Mouse (Mus musculus) left cerebral cortex, adult 8-10 months (tissue): ENCODE measurements around the gene Lingo2. TPM values are rescaled to one million over a fixed set of nuclear protein-coding genes. Genes with fewer than 3 reads are reported as not detected.

Source experiments
- DNase-seq, 2 experiments: peaks; one replicate each; pipeline ENCODE4 v3.0.0; 2022; ENCODE audit warnings: low spot score in 2 of 2
- total RNA-seq, 4 experiments: library from RNA; stranded (reverse); gene quantifications; 2 replicates each; pipeline ENCODE4 v1.2.4; 2022

Gene Lingo2
- total RNA-seq, 4 experiments from 2014 or later = 52.6 to 57.3 (median 54.1) TPM

GRCm38 (mm10) chr4:36560997-36561396 lies 390.6 kb downstream of the Lingo2 start:
- no peak for DNase-seq

- DNase-seq = no peak
Measured at GRCm38 (mm10) chr4:36540664-36541360, 410.7 kb downstream of the Lingo2 start.

GRCm38 (mm10) chr4:36533895-36534294 lies 417.7 kb downstream of the Lingo2 start:
- no peak for DNase-seq

- no peak for DNase-seq
Measured at GRCm38 (mm10) chr4:36490255-36490654, 461.3 kb downstream of the Lingo2 start.

- DNase-seq = no peak
Measured at GRCm38 (mm10) chr4:36435211-36435610, 516.3 kb downstream of the Lingo2 start.

- no peak for DNase-seq
Measured at GRCm38 (mm10) chr4:36426192-36426591, 525.4 kb downstream of the Lingo2 start.

- no peak for DNase-seq
Measured at GRCm38 (mm10) chr4:36407350-36407749, 544.2 kb downstream of the Lingo2 start.

- no peak for DNase-seq
Measured at GRCm38 (mm10) chr4:36368925-36369324, 582.6 kb downstream of the Lingo2 start.

GRCm38 (mm10) chr4:36354401-36354800 lies 597.1 kb downstream of the Lingo2 start:
- DNase-seq = no peak

GRCm38 (mm10) chr4:36331741-36332140 lies 619.8 kb downstream of the Lingo2 start:
- DNase-seq = no peak

- no peak for DNase-seq
Measured at GRCm38 (mm10) chr4:36325603-36326002, 625.9 kb downstream of the Lingo2 start.

GRCm38 (mm10) chr4:36313067-36313466 lies 638.5 kb downstream of the Lingo2 start:
- no peak for DNase-seq

GRCm38 (mm10) chr4:36311431-36311830 lies 640.1 kb downstream of the Lingo2 start:
- DNase-seq = peak in 1 of 2 experiments; percentile 28

- no peak for DNase-seq
Measured at GRCm38 (mm10) chr4:36305228-36305627, 646.3 kb downstream of the Lingo2 start.

GRCm38 (mm10) chr4:36289701-36290053 lies 661.9 kb downstream of the Lingo2 start:
- DNase-seq = no peak

GRCm38 (mm10) chr4:36288813-36289700 lies 662.5 kb downstream of the Lingo2 start:
- peak; percentile 30 to 65 for DNase-seq

- no peak for DNase-seq
Measured at GRCm38 (mm10) chr4:36262436-36263169, 688.9 kb downstream of the Lingo2 start.

- DNase-seq = peak in 1 of 2 experiments; percentile 45
Measured at GRCm38 (mm10) chr4:36186231-36186922, 765.2 kb downstream of the Lingo2 start.

- DNase-seq = peak in 1 of 2 experiments; percentile 30
Measured at GRCm38 (mm10) chr4:36183643-36184042, 767.9 kb downstream of the Lingo2 start.

- no peak for DNase-seq
Measured at GRCm38 (mm10) chr4:36170099-36170498, 781.4 kb downstream of the Lingo2 start.

GRCm38 (mm10) chr4:36131341-36131740 lies 820.2 kb downstream of the Lingo2 start:
- no peak for DNase-seq
